Mouse (Mus musculus) MEL (cell line): ENCODE results near the gene Tnfrsf1b.

Experiments used
- EP300 ChIP-seq, 2 experiments: IDR thresholded peaks; 2 replicates each; pipeline ENCODE4 v1.6.1; 2011; ENCODE audit warnings: improper control_type of control experiment in 2 of 2, low read length in 2 of 2, low read depth in 1 of 2, mild to moderate bottlenecking in 1 of 2
- ETS1 ChIP-seq: IDR thresholded peaks from 2 replicates; pipeline ENCODE4 v1.6.1; 2012; ENCODE audit warnings: low read depth, mild to moderate bottlenecking, inconsistent platforms, low read length, improper control_type of control experiment, moderate library complexity
- MAFK ChIP-seq: IDR thresholded peaks from 2 replicates; pipeline ENCODE4 v1.6.1; 2011; ENCODE audit warnings: low read depth, mild to moderate bottlenecking, low read length, improper control_type of control experiment, borderline replicate concordance
- MAX ChIP-seq: IDR thresholded peaks from 2 replicates; pipeline ENCODE4 v1.6.1; 2011; ENCODE audit warnings: low read length, improper control_type of control experiment
- POLR2A ChIP-seq, 2 experiments: IDR thresholded peaks; 2 replicates each; pipeline ENCODE4 v1.6.1; 2011 to 2012; ENCODE audit warnings: low read length in 2 of 2, mild to moderate bottlenecking in 2 of 2, control low read depth in 1 of 2, improper control_type of control experiment in 1 of 2, low read depth in 1 of 2, moderate library complexity in 1 of 2; ENCODE audit not compliant: control insufficient read depth in 1 of 2, insufficient read depth in 1 of 2, poor library complexity in 1 of 2
- RCOR1 ChIP-seq: IDR thresholded peaks from 2 replicates; pipeline ENCODE4 v1.6.1; 2012; ENCODE audit warnings: low read depth, mild to moderate bottlenecking, inconsistent platforms, low read length, improper control_type of control experiment
- TBP ChIP-seq: IDR thresholded peaks from 2 replicates; pipeline ENCODE4 v1.8.0; 2011; ENCODE audit warnings: low read depth, low read length, improper control_type of control experiment
- UBTF ChIP-seq: IDR thresholded peaks from 2 replicates; pipeline ENCODE4 v1.6.1; 2012; ENCODE audit warnings: low read depth, mild to moderate bottlenecking, inconsistent platforms, low read length, improper control_type of control experiment, moderate library complexity, borderline replicate concordance; ENCODE audit not compliant: insufficient read depth

DNA sequence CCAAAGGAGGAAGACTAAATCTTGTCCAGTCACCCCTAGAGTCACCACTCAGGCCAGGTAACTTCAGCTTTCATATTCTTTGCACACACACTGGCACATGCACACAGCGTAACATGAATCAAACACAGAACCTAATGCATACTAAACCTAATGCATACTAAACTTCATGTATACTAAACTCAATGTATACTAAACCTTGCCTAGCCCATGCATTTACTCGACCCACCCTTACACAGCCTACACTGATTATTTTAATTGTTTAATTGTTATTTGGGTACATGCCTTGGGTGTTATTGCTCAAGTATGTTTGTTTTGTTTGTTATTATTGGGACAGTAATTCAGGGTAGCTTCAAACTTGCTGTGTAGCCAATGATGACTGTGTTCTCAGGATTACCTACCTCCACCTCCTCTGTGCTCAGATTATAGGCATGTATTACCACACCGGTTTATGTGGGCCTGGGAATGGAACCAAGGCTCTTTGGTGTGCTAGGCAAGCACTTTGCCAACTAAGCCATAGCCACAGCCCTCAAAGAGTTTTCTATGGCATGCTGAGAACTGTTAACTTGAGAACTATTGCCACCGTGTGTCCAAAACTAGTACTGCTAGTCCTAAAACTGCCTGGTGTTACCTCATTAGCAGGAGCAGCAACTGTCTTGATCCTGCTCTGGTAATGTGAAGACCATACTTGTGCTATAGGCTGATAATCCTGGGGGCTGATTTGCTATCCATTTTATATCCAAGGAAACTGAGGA lies 39.9 kb upstream of the Tnfrsf1b start:
- TF ChIP-seq POLR2A (IDR thresholded peaks at IDR 0.05; ENCODE audit: control insufficient read depth in 1 of 2, insufficient read depth in 1 of 2, low read depth in 1 of 2, low read length in 2 of 2, poor library complexity in 1 of 2) (no peak), RCOR1 (no peak), EP300 (IDR thresholded peaks at IDR 0.05; ENCODE audit: low read depth in 1 of 2, low read length in 2 of 2) (peak in 1 of 2 experiments; percentile 22; a peak in 1 of 4 replicates), MAX (no peak), ETS1 (no peak), MAFK (no peak), TBP (no peak), UBTF (no peak)
